Mouse (Mus musculus): ENCODE measurements around the gene Nptn. TPM values are rescaled to one million over a fixed set of nuclear protein-coding genes. Genes with fewer than 3 reads are reported as not detected.

Nptn gene
- total RNA-seq, 2 experiments from 2014 or later, result 239 to 520 TPM

DNA sequence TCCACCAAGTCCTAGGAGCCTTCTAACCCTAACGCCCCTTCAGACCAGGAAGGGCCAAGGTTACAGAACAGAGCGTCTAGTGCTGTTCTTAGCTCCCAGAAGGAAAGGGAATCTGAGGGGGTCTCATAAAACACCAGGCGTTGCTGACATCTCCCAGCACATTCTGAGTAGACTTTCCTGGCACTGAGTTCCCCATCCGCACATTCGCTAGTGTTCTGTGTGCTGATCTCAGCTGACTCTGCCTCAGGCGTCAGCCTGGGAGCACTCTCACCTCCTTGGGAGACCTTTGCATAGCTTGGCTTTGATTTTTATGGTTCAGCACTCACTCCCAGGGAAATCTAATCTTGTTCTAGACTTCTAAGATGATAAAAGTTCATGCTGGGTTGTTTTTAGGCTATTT is 93.3 kb downstream of the Nptn start:
- ATAC-seq (ENCODE audit: poor library complexity, severe bottlenecking), result no peak

GRCm38 (mm10) chr9:58681411-58681810 is 99.4 kb downstream of the Nptn start:
- ATAC-seq (ENCODE audit: poor library complexity, severe bottlenecking), result no peak

- no peak for ATAC-seq (ENCODE audit: poor library complexity, severe bottlenecking)
Observed at GRCm38 (mm10) chr9:58682106-58682505, 100.1 kb downstream of the Nptn start.

- ATAC-seq (ENCODE audit: poor library complexity, severe bottlenecking), result no peak
Observed at GRCm38 (mm10) chr9:58683372-58683771, 101.3 kb downstream of the Nptn start.

DNA sequence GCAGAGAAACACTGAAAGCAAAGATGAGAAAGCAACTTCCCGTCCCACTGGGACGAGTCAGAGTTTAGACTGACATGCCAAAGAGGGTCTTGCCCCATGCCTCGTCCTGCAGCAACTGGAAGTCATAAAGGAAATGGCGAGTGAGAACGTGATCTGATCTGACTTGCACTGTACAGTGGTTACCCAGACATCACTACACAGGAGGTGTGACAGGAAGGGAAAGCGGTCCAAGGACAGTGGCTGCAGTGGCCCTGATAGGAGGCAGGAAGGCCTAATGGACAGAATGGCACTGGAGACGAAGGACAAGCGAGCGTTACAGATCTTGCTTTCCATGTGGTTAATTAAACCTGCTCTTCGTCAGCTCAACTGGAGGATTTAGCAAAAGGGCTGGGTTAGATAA is 103.2 kb downstream of the Nptn start:
- ATAC-seq (ENCODE audit: poor library complexity, severe bottlenecking), result no peak

DNA sequence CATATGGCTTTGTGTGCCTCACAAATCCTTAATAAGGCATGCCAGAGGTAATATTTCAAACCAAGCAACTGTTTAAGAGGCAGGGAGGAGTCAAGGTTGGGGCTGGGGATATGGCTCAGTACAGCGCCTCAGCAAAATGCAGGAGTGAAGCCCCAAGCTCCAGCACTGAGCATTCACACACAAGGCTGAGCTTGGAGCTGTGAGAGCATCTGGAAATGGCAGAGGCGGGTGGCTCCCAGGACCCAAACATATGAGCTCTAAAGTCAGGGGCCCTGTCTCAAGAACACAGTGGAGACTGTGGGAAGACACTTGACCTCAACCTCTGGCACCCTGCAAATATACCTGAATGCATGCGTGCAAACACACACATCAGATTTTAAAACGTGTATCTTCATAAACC is 106.0 kb downstream of the Nptn start:
- no peak for ATAC-seq (ENCODE audit: poor library complexity, severe bottlenecking)

DNA sequence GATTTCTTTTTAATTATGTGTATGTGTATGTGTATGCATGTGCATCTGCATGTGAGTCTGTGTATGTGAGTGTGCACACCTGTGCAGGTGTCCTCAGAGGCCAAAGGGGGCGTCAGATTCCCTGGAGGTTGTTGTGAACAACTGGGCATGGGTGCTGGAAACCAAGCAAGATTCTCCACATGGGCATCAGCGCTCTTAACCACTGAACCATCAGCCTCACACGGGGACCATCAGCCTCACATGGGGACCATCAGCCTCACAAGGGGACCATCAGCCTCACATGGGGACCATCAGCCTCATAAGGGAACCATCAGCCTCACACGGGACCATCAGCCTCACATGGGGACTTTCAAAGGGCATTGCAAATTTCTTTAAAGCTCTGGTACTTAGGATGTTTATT is 108.7 kb downstream of the Nptn start:
- no peak for ATAC-seq (ENCODE audit: poor library complexity, severe bottlenecking)

- ATAC-seq (ENCODE audit: poor library complexity, severe bottlenecking), result no peak
Observed at GRCm38 (mm10) chr9:58691471-58691870, 109.4 kb downstream of the Nptn start.

- no peak for ATAC-seq (ENCODE audit: poor library complexity, severe bottlenecking)
Observed at GRCm38 (mm10) chr9:58698486-58698885, 116.4 kb downstream of the Nptn start.

GRCm38 (mm10) chr9:58701751-58702150 is 119.7 kb downstream of the Nptn start:
- ATAC-seq (ENCODE audit: poor library complexity, severe bottlenecking), result no peak

DNA sequence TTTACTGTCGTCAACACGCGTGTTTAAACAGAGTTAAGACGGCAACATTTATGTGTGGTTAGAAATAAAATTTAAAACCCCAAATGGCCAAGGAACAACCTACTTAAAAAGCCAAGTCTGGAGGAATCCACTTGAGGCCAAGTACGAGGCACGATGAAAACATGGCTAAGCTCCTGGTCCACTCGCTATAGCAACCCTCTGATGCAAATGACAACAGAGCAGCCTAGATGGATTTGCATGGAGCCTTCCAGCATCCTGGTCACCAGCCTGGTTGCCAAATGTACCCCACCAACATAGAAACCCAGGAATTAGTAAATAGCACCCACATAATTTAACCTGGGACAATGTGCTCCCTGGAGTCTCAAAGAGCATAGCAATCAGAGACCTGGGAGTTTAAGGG is 121.7 kb downstream of the Nptn start:
- no peak for ATAC-seq (ENCODE audit: poor library complexity, severe bottlenecking)

DNA sequence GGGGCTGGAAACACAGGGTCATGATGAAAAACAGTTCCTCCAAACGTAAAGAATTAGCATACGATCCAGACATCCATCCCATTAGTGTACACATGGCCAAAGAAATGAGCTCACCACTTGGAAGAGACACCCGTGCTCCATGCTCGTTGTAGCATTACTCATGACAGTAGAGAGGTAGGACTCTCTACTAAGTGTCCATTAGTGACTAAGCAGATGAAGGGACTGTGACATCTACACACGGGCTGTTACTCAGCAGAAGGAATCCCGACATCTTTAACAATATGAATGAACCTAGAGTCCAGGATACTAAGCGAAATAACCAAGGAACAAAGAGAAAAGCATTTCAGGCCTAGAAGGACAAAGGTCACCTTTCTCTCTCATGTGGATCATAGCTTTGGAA is 124.0 kb downstream of the Nptn start:
- no peak for ATAC-seq (ENCODE audit: poor library complexity, severe bottlenecking)

Other genes with a start within 250 kb of the Nptn start
- gene Tbc1d21, start 211.8 kb upstream of the Nptn start, total RNA-seq (2015), result not detected in 2 replicates
- gene Tbc1d21, start 211.8 kb upstream of the Nptn start, total RNA-seq (2017), result not detected in 2 replicates
- gene Insyn1, start 93.6 kb upstream of the Nptn start, total RNA-seq (2015), result not detected in 2 replicates
- not detected in 2 replicates for gene Insyn1, start 93.6 kb upstream of the Nptn start, total RNA-seq (2017)
- gene Cd276, start 26.8 kb upstream of the Nptn start, total RNA-seq (2015), result 0.11 and 0.40 TPM in 2 replicates
- gene Cd276, start 26.8 kb upstream of the Nptn start, total RNA-seq (2017), result 0.12 and 0.40 TPM in 2 replicates
- 1.5 and 2.8 TPM in 2 replicates for gene Rec114, start 161.7 kb downstream of the Nptn start, total RNA-seq (2015)
- gene Rec114, start 161.7 kb downstream of the Nptn start, total RNA-seq (2017), result 1.4 TPM in 1 of 2 replicates, not detected in the other
- gene Hcn4, start 241.2 kb downstream of the Nptn start, total RNA-seq (2015), result not detected in 2 replicates
- not detected in 2 replicates for gene Hcn4, start 241.2 kb downstream of the Nptn start, total RNA-seq (2017)

Data from megakaryocyte, adult 5-6 weeks (primary cell).